Mouse (Mus musculus) gastrocnemius, adult 18-20 months (tissue): ENCODE data around the gene Hmg20a. TPM values are rescaled to one million over a fixed set of nuclear protein-coding genes. Genes with fewer than 3 reads are reported as not detected.

Experiments
- DNase-seq: peaks from one replicate; pipeline ENCODE4 v3.0.0; 2021; ENCODE audit warnings: low spot score
- long read RNA-seq, 2 experiments: library from polyadenylated mRNA; stranded (forward); transcript quantifications; one replicate each; pipeline ENCODE4 v2.0.0; 2021
- total RNA-seq, 2 experiments: library from RNA; stranded (reverse); gene quantifications; 2 replicates each; pipeline ENCODE4 v1.2.3; 2021

The Hmg20a gene
- total RNA-seq = 10 to 100 TPM; 13.8 to 14.3 TPM
- long read RNA-seq, experiment 1, transcript Hmg20a-201 (10 exons, 3,778 nt) = major isoform, 6 of 14 reads
- long read RNA-seq, experiment 1, partial matches to known transcripts = 0 of 14 reads
- long read RNA-seq, experiment 1, other reads (novel, unspliced or antisense) = 6 of 14 reads
- long read RNA-seq, experiment 2, partial matches to known transcripts = 2 of 11 reads
- long read RNA-seq, experiment 2, other reads (novel, unspliced or antisense) = 2 of 11 reads

- DNase-seq = peak; percentile 100
These were observed at the start of gene Hmg20a, which contains the start of gene Peak1 for GRCm38 (mm10) chr9:56417948-56418737. Hmg20a (plus strand) TSS chr9:56418609. Peak1 (minus strand) TSS chr9:56418067.

GRCm38 (mm10) chr9:56368814-56369213 is 49.6 kb upstream of the Hmg20a start:
- DNase-seq = no peak

- no peak for DNase-seq
These were observed 47.7 kb upstream of the Hmg20a start for GRCm38 (mm10) chr9:56370710-56371109.

GRCm38 (mm10) chr9:56374401-56374800 is 44.0 kb upstream of the Hmg20a start:
- DNase-seq = peak; percentile 43

- no peak for DNase-seq
These were observed 35.6 kb upstream of the Hmg20a start for GRCm38 (mm10) chr9:56382786-56383185.

GRCm38 (mm10) chr9:56392857-56393256 is 25.6 kb upstream of the Hmg20a start:
- DNase-seq = no peak

- no peak for DNase-seq
These were observed 22.1 kb upstream of the Hmg20a start for GRCm38 (mm10) chr9:56396306-56396705.

- no peak for DNase-seq
These were observed 13.8 kb upstream of the Hmg20a start for GRCm38 (mm10) chr9:56404619-56405018.

- no peak for DNase-seq
These were observed 8.5 kb upstream of the Hmg20a start for GRCm38 (mm10) chr9:56409928-56410327.

- DNase-seq = no peak
These were observed 5.7 kb upstream of the Hmg20a start for GRCm38 (mm10) chr9:56412716-56413115.

GRCm38 (mm10) chr9:56414322-56414721 is 4.1 kb upstream of the Hmg20a start:
- no peak for DNase-seq

GRCm38 (mm10) chr9:56415393-56415792 is 3.0 kb upstream of the Hmg20a start:
- no peak for DNase-seq

- no peak for DNase-seq
These were observed 2.3 kb upstream of the Hmg20a start for GRCm38 (mm10) chr9:56415935-56416607.

- peak; percentile 90 for DNase-seq
These were observed 928 bp upstream of the Hmg20a start for GRCm38 (mm10) chr9:56417415-56417947.

GRCm38 (mm10) chr9:56418738-56419239 is 380 bp downstream of the Hmg20a start:
- peak; percentile 64 for DNase-seq

- DNase-seq = no peak
These were observed 1.8 kb downstream of the Hmg20a start for GRCm38 (mm10) chr9:56420236-56420635.

GRCm38 (mm10) chr9:56420892-56421601 is 2.6 kb downstream of the Hmg20a start:
- no peak for DNase-seq

- no peak for DNase-seq
These were observed 3.6 kb downstream of the Hmg20a start for GRCm38 (mm10) chr9:56421991-56422390.

- DNase-seq = no peak
These were observed 6.5 kb downstream of the Hmg20a start for GRCm38 (mm10) chr9:56424861-56425260.

- peak; percentile 15 for DNase-seq
These were observed 17.6 kb downstream of the Hmg20a start for GRCm38 (mm10) chr9:56435821-56436526.
